Mouse (Mus musculus) CD4-positive, CD25-positive, alpha-beta regulatory T cell, adult 4 months (primary cell): ENCODE results near the gene 6430531B16Rik. TPM values are rescaled to one million over a fixed set of nuclear protein-coding genes. Genes with fewer than 3 reads are reported as not detected.
A peak's percentile ranks its signal among the peaks of the same experiment; 100 is the strongest.

Source experiments
- ATAC-seq: one replicate; pipeline ENCODE4 v1.8.0; 2017
- polyA plus RNA-seq, 2 experiments: library from polyadenylated mRNA; unstranded; fragments of 100-300 nt; shearing (Covaris generic); gene quantifications; one replicate each; pipeline ENCODE4 v1.2.1; 2017

Gene 6430531B16Rik
- polyA plus RNA-seq, 2 experiments from 2014 or later: 0.46 to 1.6 TPM

GRCm38 (mm10) chr7:139970216-139970919 is 8.2 kb downstream of the 6430531B16Rik start:
- ATAC-seq: no peak

GRCm38 (mm10) chr7:139969348-139970130 is 9.0 kb downstream of the 6430531B16Rik start:
- ATAC-seq: no peak

- ATAC-seq: peak; percentile 94
Observed at GRCm38 (mm10) chr7:139968428-139968827, 10.1 kb downstream of the 6430531B16Rik start.

GRCm38 (mm10) chr7:139967175-139967574 is 11.4 kb downstream of the 6430531B16Rik start:
- no peak for ATAC-seq

GRCm38 (mm10) chr7:139963814-139964213 is 14.7 kb downstream of the 6430531B16Rik start:
- ATAC-seq: no peak

DNA sequence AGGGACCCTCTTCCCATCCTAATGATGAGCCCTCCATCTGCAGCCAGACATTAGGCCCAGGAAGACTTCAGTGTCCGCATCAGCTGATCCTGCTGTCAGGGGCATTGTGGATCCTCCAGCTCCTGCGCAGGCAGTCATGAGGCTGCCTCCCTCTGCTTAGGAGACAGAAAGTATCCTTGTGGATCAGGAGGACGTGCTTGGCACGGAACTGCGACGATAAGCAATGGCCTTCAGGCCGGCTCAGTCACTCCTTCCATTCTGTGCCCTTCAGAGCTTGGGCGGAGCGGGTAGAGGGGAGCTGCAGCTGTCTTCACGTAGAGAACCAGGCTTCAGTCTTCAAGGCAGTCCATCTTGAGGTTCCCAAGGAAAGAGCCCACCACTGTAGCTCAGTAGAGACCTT is 17.4 kb downstream of the 6430531B16Rik start:
- no peak for ATAC-seq

- no peak for ATAC-seq
Observed at GRCm38 (mm10) chr7:139957958-139958357, 20.6 kb downstream of the 6430531B16Rik start.

DNA sequence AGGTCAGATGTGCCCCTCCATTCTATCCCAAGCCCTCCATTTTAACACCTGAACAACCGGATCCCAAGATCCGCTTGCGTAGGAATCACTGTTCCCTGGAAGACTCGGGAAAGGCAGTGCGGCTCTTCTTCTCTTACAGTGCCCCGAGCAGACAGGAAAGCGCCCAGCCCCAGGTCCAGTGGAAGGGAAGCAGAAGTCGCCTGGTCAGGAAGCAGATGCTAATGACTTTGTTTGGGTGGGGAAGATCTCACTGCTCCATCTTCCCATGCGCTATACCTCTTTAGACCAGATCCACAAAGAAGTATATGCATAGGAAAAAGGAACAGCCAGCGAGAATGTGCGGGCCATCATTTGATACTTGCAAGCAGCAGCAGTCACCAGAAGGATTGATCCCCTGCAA is 21.1 kb downstream of the 6430531B16Rik start:
- no peak for ATAC-seq

- ATAC-seq: no peak
Observed at GRCm38 (mm10) chr7:139956658-139957057, 21.9 kb downstream of the 6430531B16Rik start.

DNA sequence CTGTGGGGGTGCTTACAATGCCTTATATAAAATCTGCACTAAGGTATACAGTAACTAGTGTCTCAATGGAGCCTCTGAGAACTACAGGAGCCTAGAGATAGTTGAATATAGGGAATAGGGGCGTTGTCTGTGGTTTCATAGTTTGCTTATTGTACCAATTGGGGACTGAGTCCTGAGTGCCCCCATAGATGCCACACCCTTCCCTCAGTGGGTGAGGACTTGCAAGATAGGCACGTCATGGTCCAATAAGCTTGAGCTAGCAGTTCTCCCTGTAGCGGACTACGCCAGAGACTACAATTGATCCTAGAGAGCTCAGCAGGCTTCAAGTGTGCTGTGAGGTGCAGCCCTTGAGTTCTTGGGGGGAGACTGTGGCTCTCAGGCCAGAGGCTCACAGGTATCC is 23.1 kb downstream of the 6430531B16Rik start:
- no peak for ATAC-seq

- ATAC-seq: no peak
Observed at GRCm38 (mm10) chr7:139951991-139952633, 26.4 kb downstream of the 6430531B16Rik start.

DNA sequence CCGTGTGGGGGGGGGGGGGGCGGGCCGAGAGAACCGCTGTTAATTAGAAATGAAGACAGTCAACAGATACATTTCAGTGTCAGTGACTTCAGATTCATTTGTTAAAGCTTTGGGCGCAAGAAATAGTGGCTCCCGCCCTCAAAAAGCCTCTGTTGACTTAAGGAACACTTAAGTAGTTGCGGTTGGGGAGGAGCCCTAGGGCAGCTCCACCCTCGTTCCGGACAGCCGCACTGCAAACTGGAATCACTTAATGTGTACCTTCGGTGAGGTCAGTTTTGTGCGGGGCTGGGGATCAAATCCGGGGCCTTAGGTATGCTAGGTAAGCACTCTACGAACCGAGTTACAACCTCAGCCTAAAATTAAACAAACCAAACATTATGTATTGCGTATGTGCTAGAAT is 27.5 kb downstream of the 6430531B16Rik start:
- ATAC-seq: peak; percentile 26

- ATAC-seq: peak; percentile 79
Observed at GRCm38 (mm10) chr7:139950283-139950971, 28.1 kb downstream of the 6430531B16Rik start.

DNA sequence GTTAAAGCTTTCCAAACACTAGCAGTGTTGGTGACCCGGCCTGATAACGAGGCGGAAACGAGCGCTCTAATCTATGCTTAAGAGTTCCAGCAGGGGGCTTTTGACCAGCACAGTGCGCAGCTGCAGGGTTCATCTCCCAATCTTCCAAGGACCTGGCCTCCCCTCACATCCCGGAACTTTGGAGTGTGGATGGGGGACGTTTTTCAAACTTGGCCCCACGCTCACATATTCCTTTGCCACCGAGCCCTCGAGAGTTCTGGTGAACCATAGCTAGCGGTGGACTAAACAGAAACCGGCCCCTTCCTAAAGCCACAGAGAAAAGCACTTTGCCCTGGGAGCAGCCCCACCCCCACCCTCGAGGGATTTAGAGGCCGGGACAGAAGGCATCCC is 28.7 kb downstream of the 6430531B16Rik start:
- ATAC-seq: peak; percentile 73

GRCm38 (mm10) chr7:139946032-139946431 is 32.5 kb downstream of the 6430531B16Rik start:
- ATAC-seq: no peak

DNA sequence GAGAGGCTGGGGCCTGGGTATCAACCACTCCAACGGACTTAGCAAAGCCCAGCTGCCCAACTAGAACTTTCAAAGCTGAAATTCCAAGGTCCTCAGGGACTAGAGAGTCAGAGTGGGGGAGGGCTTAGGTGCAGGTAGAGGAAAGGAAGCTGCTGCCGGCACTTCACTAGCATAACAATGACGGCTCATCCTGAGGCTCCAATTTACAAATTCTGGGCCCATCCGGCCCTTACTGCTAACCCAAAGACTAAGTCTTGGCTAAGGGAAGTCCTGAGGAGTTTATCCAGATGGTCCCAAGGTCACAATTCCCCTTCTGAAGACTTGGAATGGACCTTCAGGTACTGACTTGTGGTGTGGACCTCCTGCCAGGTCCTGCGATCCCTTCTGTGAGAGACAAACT is 33.0 kb downstream of the 6430531B16Rik start:
- ATAC-seq: no peak

DNA sequence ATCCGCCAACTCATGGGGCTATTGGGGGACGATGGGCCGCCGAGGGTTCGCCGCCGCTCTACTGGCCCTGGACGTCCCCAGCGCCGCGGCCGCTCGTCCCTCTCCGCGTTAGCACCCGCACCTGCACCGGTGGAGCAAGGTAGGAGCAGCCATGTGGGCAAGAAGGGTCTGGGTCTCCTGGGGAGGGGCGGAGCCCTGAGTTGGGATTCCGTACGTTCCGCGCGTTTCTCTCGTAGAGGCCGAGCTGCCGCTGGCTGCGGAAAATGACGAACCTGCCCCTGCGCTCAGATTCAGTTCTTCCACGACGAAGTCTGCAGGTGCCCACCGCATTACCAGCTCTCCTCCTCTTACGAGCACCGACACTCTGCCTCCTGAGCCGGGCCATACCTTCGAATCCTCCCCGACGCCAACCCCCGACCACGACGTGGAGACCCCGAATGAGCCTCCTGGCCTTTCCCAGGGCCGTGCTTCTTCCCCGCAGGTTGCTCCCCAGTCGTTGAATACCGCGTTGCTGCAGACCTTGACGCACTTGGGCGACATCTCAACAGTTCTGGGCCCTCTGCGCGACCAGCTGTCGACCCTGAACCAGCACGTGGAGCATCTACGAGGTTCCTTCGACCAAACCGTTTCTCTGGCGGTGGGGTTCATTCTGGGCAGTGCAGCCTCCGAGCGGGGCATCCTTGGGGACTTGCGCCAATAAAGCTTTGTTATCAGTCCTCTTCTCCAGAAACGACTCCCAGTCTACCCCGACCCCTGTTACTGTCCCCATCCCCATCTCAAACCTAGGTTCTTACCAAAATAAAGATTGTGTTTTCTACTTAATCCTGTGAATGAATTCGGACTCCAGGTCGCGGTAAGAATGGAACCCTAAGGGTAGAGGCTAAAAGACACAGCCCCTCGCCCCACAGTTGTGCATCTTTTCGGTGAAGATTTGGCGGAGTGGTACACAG is 34.0 kb downstream of the 6430531B16Rik start:
- peak; percentile 28 for ATAC-seq

DNA sequence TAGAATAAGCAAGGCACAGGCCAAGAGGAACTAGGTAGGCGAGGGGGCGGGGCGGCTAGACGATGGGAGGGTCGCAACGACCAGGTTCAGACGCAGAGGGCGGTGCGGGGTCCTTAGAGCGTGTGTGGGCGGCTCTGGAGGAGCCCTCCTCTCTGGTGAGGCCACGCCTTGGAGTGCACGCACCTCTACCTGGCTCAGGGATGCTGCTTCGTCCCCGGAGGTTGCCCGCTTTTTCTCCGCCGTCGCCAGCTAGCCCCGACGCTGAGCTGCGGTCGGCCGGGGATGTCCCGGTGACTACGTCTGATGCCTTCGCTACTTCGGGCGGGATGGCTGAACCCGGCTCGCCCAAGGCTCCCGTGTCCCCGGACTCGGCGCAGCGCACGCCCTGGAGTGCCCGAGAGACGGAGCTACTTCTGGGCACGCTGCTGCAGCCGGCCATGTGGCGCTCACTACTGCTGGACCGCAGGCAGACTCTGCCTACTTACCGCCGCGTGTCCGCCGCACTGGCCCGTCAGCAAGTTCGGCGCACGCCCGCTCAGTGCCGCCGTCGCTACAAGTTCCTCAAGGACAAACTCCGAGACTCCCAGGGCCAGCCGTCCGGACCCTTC is 34.8 kb downstream of the 6430531B16Rik start, which contains the start of gene Utf1:
TSS of gene Utf1 (plus strand) at position 116 of the 608 bp plus-strand sequence.
- ATAC-seq: peak; percentile 83

DNA sequence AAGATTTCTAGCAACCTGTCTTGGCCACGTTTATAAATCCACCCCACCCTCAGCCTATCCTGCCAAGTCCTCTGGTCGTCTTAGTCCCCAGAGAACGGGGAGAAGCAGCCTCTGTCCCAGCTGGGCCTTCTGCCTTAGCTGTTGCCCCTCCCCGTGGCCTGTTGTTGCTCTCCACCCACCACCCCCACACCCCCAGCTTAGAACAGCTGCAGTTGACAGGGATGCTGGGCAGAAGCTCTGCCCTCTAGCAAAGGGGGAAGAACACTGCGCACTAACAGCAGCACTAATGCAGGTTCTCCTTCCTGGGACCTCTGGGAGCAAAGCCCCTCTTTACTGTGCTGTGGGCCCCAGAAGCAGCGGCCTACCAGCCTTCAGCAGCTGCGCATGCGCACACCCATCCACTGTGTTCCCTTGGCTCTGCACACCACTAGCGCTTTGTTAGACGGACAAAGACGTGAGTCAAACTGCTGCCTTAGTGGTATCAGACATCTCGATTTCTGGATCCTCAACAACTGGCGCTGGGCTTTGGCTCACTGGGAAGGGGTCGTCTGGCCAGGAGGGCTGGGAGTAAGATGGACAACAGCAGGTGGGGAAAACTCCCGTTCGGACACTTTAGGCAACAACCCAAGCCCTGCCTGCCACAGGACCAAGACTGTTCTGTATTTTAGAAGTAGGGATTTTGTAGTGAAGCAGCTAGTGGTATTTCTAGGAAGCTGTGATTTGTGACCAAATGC is 37.9 kb downstream of the 6430531B16Rik start:
- no peak for ATAC-seq

- ATAC-seq: no peak
Observed at GRCm38 (mm10) chr7:139937810-139938209, 40.7 kb downstream of the 6430531B16Rik start.
